Mouse (Mus musculus): ENCODE data around the gene Xpo6.

The Xpo6 gene

GRCm38 (mm10) chr7:126200178-126200996 is at the start of gene Xpo6:
Gene Xpo6 (minus strand): TSS chr7:126200501.
- peak; percentile 98 for DNase-seq

- DNase-seq: no peak
These were observed 49.7 kb upstream of the Xpo6 start for GRCm38 (mm10) chr7:126249986-126250385.

GRCm38 (mm10) chr7:126249146-126249545 is 48.8 kb upstream of the Xpo6 start:
- DNase-seq: no peak

GRCm38 (mm10) chr7:126248641-126249141 is 48.4 kb upstream of the Xpo6 start:
- no peak for DNase-seq

- no peak for DNase-seq
These were observed 47.8 kb upstream of the Xpo6 start for GRCm38 (mm10) chr7:126248088-126248487.

GRCm38 (mm10) chr7:126244168-126244750 is 44.0 kb upstream of the Xpo6 start:
- no peak for DNase-seq

GRCm38 (mm10) chr7:126240814-126241360 is 40.6 kb upstream of the Xpo6 start:
- DNase-seq: no peak

- DNase-seq: no peak
These were observed 36.5 kb upstream of the Xpo6 start for GRCm38 (mm10) chr7:126236794-126237192.

GRCm38 (mm10) chr7:126236083-126236793 is 35.9 kb upstream of the Xpo6 start:
- DNase-seq: peak; percentile 11

GRCm38 (mm10) chr7:126234611-126235010 is 34.3 kb upstream of the Xpo6 start:
- DNase-seq: peak; percentile 14

GRCm38 (mm10) chr7:126232345-126233071 is 32.2 kb upstream of the Xpo6 start:
- DNase-seq: no peak

GRCm38 (mm10) chr7:126230357-126231148 is 30.3 kb upstream of the Xpo6 start:
- DNase-seq: no peak

- DNase-seq: no peak
These were observed 25.8 kb upstream of the Xpo6 start for GRCm38 (mm10) chr7:126226136-126226535.

- no peak for DNase-seq
These were observed 22.5 kb upstream of the Xpo6 start for GRCm38 (mm10) chr7:126222753-126223152.

GRCm38 (mm10) chr7:126220611-126221010 is 20.3 kb upstream of the Xpo6 start:
- no peak for DNase-seq

- DNase-seq: no peak
These were observed 18.0 kb upstream of the Xpo6 start for GRCm38 (mm10) chr7:126218311-126218710.

- DNase-seq: no peak
These were observed 16.6 kb upstream of the Xpo6 start for GRCm38 (mm10) chr7:126216867-126217266.

GRCm38 (mm10) chr7:126210856-126211255 is 10.6 kb upstream of the Xpo6 start:
- no peak for DNase-seq

GRCm38 (mm10) chr7:126200997-126201345 is 670 bp upstream of the Xpo6 start:
- no peak for DNase-seq

- DNase-seq: peak; percentile 47
These were observed 604 bp downstream of the Xpo6 start for GRCm38 (mm10) chr7:126199691-126200102.

- DNase-seq: no peak
These were observed 1.4 kb downstream of the Xpo6 start for GRCm38 (mm10) chr7:126198926-126199325.

- no peak for DNase-seq
These were observed 6.1 kb downstream of the Xpo6 start for GRCm38 (mm10) chr7:126194175-126194574.

Data from kidney, postnatal 14 days (tissue).